ENCODE assay signal across 16 mouse cellular contexts in the genomic region with DNA sequence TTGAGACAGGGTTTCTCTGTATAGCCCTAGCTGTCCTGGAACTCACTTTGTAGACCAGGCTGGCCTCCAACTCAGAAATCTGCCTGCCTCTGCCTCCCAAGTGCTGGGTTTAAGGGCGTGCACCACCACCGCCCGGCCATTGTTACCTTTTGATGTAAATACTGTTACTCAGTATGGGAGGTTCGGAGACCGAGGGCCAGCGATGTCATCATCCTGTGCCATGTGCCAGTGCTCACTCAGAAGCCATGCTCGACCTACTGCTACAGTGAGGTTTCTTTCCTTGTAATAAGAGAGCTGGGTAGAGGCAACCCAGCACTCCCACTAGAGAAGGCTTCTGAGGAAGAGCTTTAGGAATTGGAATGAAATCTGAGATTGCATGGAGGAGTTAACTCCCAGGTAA.
DNase-seq lines count a peak whose midpoint lies in the region; ATAC-seq and TF ChIP-seq lines count a peak whose summit lies in the region.
"Had no signal": no experiment of that assay in that cellular context is flagged by ENCODE, and none has a peak within 500 bp of the region (broad histone marks: within the 10 kb centered on the region; RNA-seq: fewer than 3 reads in every experiment).

No protein-coding gene starts in this region.

- H3K9ac ChIP-seq in kidney, embryonic 16.5 days (replicated peaks; ENCODE audit: low read length) = no peak overlapping the region
- H3K9ac ChIP-seq in CH12.LX (ENCODE audit: insufficient read depth, low read depth) = no peak overlapping the region
- no peak overlapping the region for H3K9ac ChIP-seq in neural tube, embryonic 15.5 days (replicated peaks)
- H3K9ac ChIP-seq: heart, embryonic 13.5 days; limb, embryonic 15.5 days; liver, postnatal 0 days; midbrain, embryonic 12.5 days had no signal

- TF ChIP-seq POLR2A in CH12.LX (IDR thresholded peaks at IDR 0.05; ENCODE audit: low read depth, low read length) = no peak
- no peak for TF ChIP-seq POLR2A in thymus, adult 2 months (IDR thresholded peaks at IDR 0.05; ENCODE audit: control insufficient read depth, extremely low read depth, insufficient read depth, low read length, poor library complexity)

- in situ Hi-C loops in CH12.LX (cut with MboI; ENCODE audit: low pct_ligation_motif_present, low pct_unique_long_range_greater_than_20kb, low sequenced_read_pairs) = loop anchor here (5.0 kb wide), 1 partner anchor 34 kb away; no protein-coding TSS in a partner anchor

- no peaks in the 10 kb centered on the region for H3K79me2 ChIP-seq in CH12.LX (replicated peaks; ENCODE audit: control insufficient read depth, extremely low read depth, insufficient read depth, poor library complexity, severe bottlenecking)

- no peak for TF ChIP-seq RAD21 in CH12.LX (IDR thresholded peaks at IDR 0.05; ENCODE audit: low read depth, low read length)

- no peak overlapping the region for H3K4me3 ChIP-seq in kidney, embryonic 16.5 days (ENCODE audit: low read length)
- no peak overlapping the region for H3K4me3 ChIP-seq in CH12.LX (replicated peaks in 1 of 3; ENCODE audit: low read depth in 2 of 3, low read length in 2 of 3, poor library complexity in 1 of 3)
- H3K4me3 ChIP-seq in thymus, adult 2 months (ENCODE audit: control insufficient read depth, insufficient read depth, low read length) = no peak overlapping the region
- no peak overlapping the region for H3K4me3 ChIP-seq in neural tube, embryonic 15.5 days (replicated peaks)
- H3K4me3 ChIP-seq: heart, embryonic 13.5 days; hindbrain, embryonic 10.5 days; limb, embryonic 15.5 days; midbrain, embryonic 12.5 days had no signal

- 0 out of 2 replicates have a peak, but pooled peaks have one; percentile 51 for ATAC-seq in kidney, embryonic 16.5 days (ENCODE audit: low FRiP score, low TSS enrichment)
- ATAC-seq in activated CD4-positive, CD25-positive, alpha-beta regulatory T cell, adult 4 months = peak; percentile 4
- ATAC-seq in neural tube, embryonic 15.5 days (ENCODE audit: low FRiP score) = no peak
- ATAC-seq: forebrain, embryonic 14.5 days had no signal

- TF ChIP-seq CTCF in CH12.LX (conservative IDR thresholded peaks at IDR 0.05 in 1 of 2, IDR thresholded peaks at IDR 0.05 in 1 of 2; ENCODE audit: low read depth in 2 of 2, low read length in 2 of 2) = no peak
- no peak for TF ChIP-seq CTCF in thymus, adult 2 months (IDR thresholded peaks at IDR 0.05; ENCODE audit: borderline replicate concordance, control insufficient read depth, extremely low read depth, insufficient read depth, low read length, poor library complexity)

- WGBS in kidney, embryonic 16.5 days = 78% methylated on average over 7 of the region's 7 CpGs
- WGBS in thymus, adult 2 months = 96% methylated on average over 7 of the region's 7 CpGs
- WGBS in neural tube, embryonic 15.5 days = 95% methylated on average over 7 of the region's 7 CpGs

- no peak for TF ChIP-seq EP300 in CH12.LX (IDR thresholded peaks at IDR 0.05; ENCODE audit: low read length)

- H3K27me3 ChIP-seq in kidney, embryonic 16.5 days (ENCODE audit: insufficient read depth, low read length) = no peaks in the 10 kb centered on the region
- H3K27me3 ChIP-seq in CH12.LX (replicated peaks) = no peaks in the 10 kb centered on the region
- H3K27me3 ChIP-seq in thymus, adult 2 months (ENCODE audit: control insufficient read depth, insufficient read depth, low read length) = no peaks in the 10 kb centered on the region
- no peaks in the 10 kb centered on the region for H3K27me3 ChIP-seq in neural tube, embryonic 15.5 days (replicated peaks)
- H3K27me3 ChIP-seq: heart, embryonic 13.5 days; limb, embryonic 15.5 days; midbrain, embryonic 12.5 days had no signal

- no peak for DNase-seq in kidney, adult 18-20 months
- DNase-seq in CH12.LX (ENCODE audit: extremely low read depth) = no peak
- DNase-seq in thymus, adult 2 months = no peak
- no peak for DNase-seq in layer of hippocampus, postnatal 10 days (ENCODE audit: low spot score in 2 of 2)
- no peak for DNase-seq in cerebellum, postnatal 36 days
- DNase-seq: cerebellum, postnatal 10 days; embryo, embryonic 11 days had no signal

- no peak overlapping the region for H3K27ac ChIP-seq in kidney, embryonic 16.5 days (ENCODE audit: low read length)
- peak overlapping the region; percentile 49 for H3K27ac ChIP-seq in CH12.LX (ENCODE audit: insufficient read depth, low read depth)
- peak overlapping the region; percentile 97 for H3K27ac ChIP-seq in thymus, adult 2 months (ENCODE audit: control insufficient read depth, insufficient read depth, low read length)
- no peak overlapping the region for H3K27ac ChIP-seq in neural tube, embryonic 15.5 days (replicated peaks)
- H3K27ac ChIP-seq: heart, embryonic 13.5 days; hindbrain, embryonic 10.5 days; limb, embryonic 15.5 days; midbrain, embryonic 12.5 days had no signal

- 0 out of 2 replicates have a peak, but pooled peaks cover 4% of the 10 kb centered on the region for H3K36me3 ChIP-seq in kidney, embryonic 16.5 days (ENCODE audit: insufficient read depth, low read length)
- H3K36me3 ChIP-seq in CH12.LX (replicated peaks in 1 of 2; ENCODE audit: control insufficient read depth in 1 of 2, insufficient read depth in 1 of 2, low read length in 1 of 2) = no peaks in the 10 kb centered on the region
- no peaks in the 10 kb centered on the region for H3K36me3 ChIP-seq in thymus, adult 2 months (ENCODE audit: control insufficient read depth, insufficient read depth, low read length)
- H3K36me3 ChIP-seq in neural tube, embryonic 15.5 days = no peaks in the 10 kb centered on the region
- H3K36me3 ChIP-seq: heart, embryonic 13.5 days; hindbrain, embryonic 10.5 days; limb, embryonic 15.5 days; midbrain, embryonic 12.5 days had no signal

- no peaks in the 10 kb centered on the region for H3K4me1 ChIP-seq in kidney, embryonic 16.5 days (ENCODE audit: insufficient read depth, low read length)
- H3K4me1 ChIP-seq in CH12.LX (ENCODE audit: control insufficient read depth in 1 of 2, insufficient read depth in 2 of 2) = peaks cover 26 to 60% of the 10 kb centered on the region in 2 experiments
- H3K4me1 ChIP-seq in thymus, adult 2 months (replicated peaks; ENCODE audit: control insufficient read depth, insufficient read depth, low read length) = peaks cover 37% of the 10 kb centered on the region
- H3K4me1 ChIP-seq in neural tube, embryonic 15.5 days = peaks cover 7% of the 10 kb centered on the region
- H3K4me1 ChIP-seq: heart, embryonic 13.5 days; limb, embryonic 15.5 days; midbrain, embryonic 12.5 days had no signal

- no peak overlapping the region for H3K4me2 ChIP-seq in kidney, embryonic 16.5 days (replicated peaks; ENCODE audit: low read depth, low read length)
- H3K4me2 ChIP-seq in CH12.LX (ENCODE audit: insufficient read depth, low read depth, poor library complexity, severe bottlenecking) = no peak overlapping the region
- no peak overlapping the region for H3K4me2 ChIP-seq in neural tube, embryonic 15.5 days
- H3K4me2 ChIP-seq: heart, embryonic 13.5 days; limb, embryonic 15.5 days; midbrain, embryonic 12.5 days had no signal

- H3K9me3 ChIP-seq in kidney, embryonic 16.5 days (ENCODE audit: low read length) = peaks cover 7% of the 10 kb centered on the region
- H3K9me3 ChIP-seq in CH12.LX (replicated peaks; ENCODE audit: low read length) = peaks cover 5% of the 10 kb centered on the region
- no peaks in the 10 kb centered on the region for H3K9me3 ChIP-seq in neural tube, embryonic 15.5 days (replicated peaks)
- H3K9me3 ChIP-seq: limb, embryonic 15.5 days had no signal

- dilution Hi-C loops in CH12.LX (cut with MboI; ENCODE audit: extremely low pct_ligation_motif_present, extremely low pct_unique_long_range_greater_than_20kb, low sequenced_read_pairs) = no loop called here

TF ChIP-seq in CH12.LX, 34 proteins besides CTCF, POLR2A, EP300 and RAD21:
- TF ChIP-seq CHD1 (IDR thresholded peaks at IDR 0.05; ENCODE audit: low read depth, low read length) (0 out of 2 replicates have a peak, but pooled peaks have one; percentile 72), MAX (IDR thresholded peaks at IDR 0.05; ENCODE audit: low read length) (0 out of 2 replicates have a peak, but pooled peaks have one; percentile 2), JUND (conservative IDR thresholded peaks at IDR 0.05; ENCODE audit: low read depth, low read length) (no peak)

Comparison
In these comparisons a context has a peak if more than half of its experiments do, and no peak if none do; other contexts are left out.
1. H3K27ac ChIP-seq: peak in CH12.LX (single experiment) and thymus, adult 2 months (single experiment); none in kidney, embryonic 16.5 days (single experiment) and neural tube, embryonic 15.5 days (single experiment).